Mouse (Mus musculus) liver, embryonic 14.5 days (tissue): ENCODE results near the gene Phf23. TPM values are rescaled to one million over a fixed set of nuclear protein-coding genes. Genes with fewer than 3 reads are reported as not detected.

Experiments used
- ATAC-seq: fragments of 200-750 bp; cut with Nextera tagmentation; 2 replicates; pipeline ENCODE4 v1.8.0; 2017; ENCODE audit warnings: moderate number of reproducible peaks, mild to moderate bottlenecking, moderate library complexity; ENCODE audit not compliant: insufficient read depth
- DNase-seq, 3 experiments: peaks; one replicate each; pipeline ENCODE4 v3.0.0-alpha.2; 2012 to 2013; ENCODE audit warnings: low read depth in 3 of 3, low spot score in 3 of 3
- H3K27ac ChIP-seq: fragments of 300-500 bp; sonication (generic); 2 replicates; pipeline ENCODE4 v1.5.1; 2014; ENCODE audit warnings: moderate library complexity, mild to moderate bottlenecking, control low read depth, inconsistent platforms
- H3K27me3 ChIP-seq: fragments of 300-500 bp; sonication (generic); 2 replicates; pipeline ENCODE4 v1.6.1; 2014; ENCODE audit warnings: mild to moderate bottlenecking, low read length, moderate library complexity; ENCODE audit not compliant: control insufficient read depth, insufficient read depth
- H3K36me3 ChIP-seq: fragments of 300-500 bp; sonication (generic); replicated peaks from 2 replicates; pipeline ENCODE4 v1.6.1; 2014; ENCODE audit warnings: low read depth; ENCODE audit not compliant: control insufficient read depth, insufficient read depth
- H3K4me1 ChIP-seq, 2 experiments: fragments of 200-500 bp in 1 of 2; fragments of 300-500 bp in 1 of 2; sonication (generic) in 1 of 2; replicated peaks; 2 replicates each; pipeline ENCODE4 v1.6.1; 2012 to 2014; ENCODE audit warnings: antibody characterized with exemption in 1 of 2, inconsistent platforms in 1 of 2, low read length in 1 of 2; ENCODE audit not compliant: control insufficient read depth in 2 of 2, insufficient read depth in 2 of 2
- H3K4me2 ChIP-seq: fragments of 300-500 bp; sonication (generic); 2 replicates; pipeline ENCODE4 v1.6.1; 2014; ENCODE audit warnings: low read depth, mild to moderate bottlenecking, control low read depth, moderate library complexity
- H3K4me3 ChIP-seq, 2 experiments: fragments of 200-500 bp in 1 of 2; fragments of 300-500 bp in 1 of 2; sonication (generic) in 1 of 2; 2 replicates each; pipeline ENCODE4 v1.5.1; 2012 to 2014; ENCODE audit warnings: low read depth in 2 of 2, low read length in 2 of 2, mild to moderate bottlenecking in 2 of 2, control low read depth in 1 of 2, inconsistent platforms in 1 of 2, moderate library complexity in 1 of 2; ENCODE audit not compliant: insufficient read depth in 1 of 2
- H3K9ac ChIP-seq: fragments of 300-500 bp; sonication (generic); replicated peaks from 2 replicates; pipeline ENCODE4 v1.6.1; 2014; ENCODE audit warnings: mild to moderate bottlenecking, control low read depth, moderate library complexity
- H3K9me3 ChIP-seq: fragments of 300-500 bp; sonication (generic); 2 replicates; pipeline ENCODE4 v1.6.1; 2016; ENCODE audit warnings: low read length, mixed read lengths; ENCODE audit not compliant: control insufficient read depth
- CTCF ChIP-seq: IDR thresholded peaks from 2 replicates; pipeline ENCODE4 v1.5.1; 2016; ENCODE audit warnings: antibody characterized with exemption, low read depth, control low read depth
- EP300 ChIP-seq: IDR thresholded peaks from 2 replicates; pipeline ENCODE4 v1.6.1; 2016; ENCODE audit warnings: antibody characterized with exemption, low read depth
- WGBS: fragments of 180-500 bp; shearing (Covaris S2); extraction: QIAGEN DNeasy Blood & Tissue Kit; methylation state at CpG from one replicate; pipeline ENCODE4 v1.1.7; 2014; ENCODE audit not compliant: insufficient replicate concordance; 5-methylcytosine and 5-hydroxymethylcytosine counted together
- polyA plus RNA-seq, 2 experiments: library from polyadenylated mRNA; depleted of rRNA in 1 of 2; stranded (reverse) in 1 of 2; unstranded in 1 of 2; fragments of >200 nt; fragmentation: Nextera tagmentation in 1 of 2; extraction: Ambion mirVana in 1 of 2; gene quantifications; 2 replicates each; pipeline versions ENCODE4 v1.2.1 to v1.2.3; 2012 to 2014

Phf23 gene
- polyA plus RNA-seq, 2 experiments, result 12.1 to 14.8 TPM

- Histone ChIP-seq H3K4me3 (peak within 1 kb of the TSS; percentile 66 to 98), H3K9ac (peak within 1 kb of the TSS; percentile 78), H3K9me3 (no peaks in the 10 kb centered on the region), H3K27me3 (no peaks in the 10 kb centered on the region), H3K27ac (peak within 1 kb of the TSS; percentile 92), H3K36me3 (peaks cover 48% of the 10 kb centered on the region), H3K4me1 (peaks cover 14 to 16% of the 10 kb centered on the region in 2 experiments), H3K4me2 (peak within 1 kb of the TSS; percentile 85)
- peak; percentile 75 for ATAC-seq
- peak; percentile 40 for TF ChIP-seq CTCF
- peak; percentile 72 for TF ChIP-seq EP300
- DNase-seq, result peak; percentile 95 to 96 (median 96)
- WGBS, result under 1% methylated on average over 40 of the region's 40 CpGs
These were observed 4.5 kb upstream of the Phf23 start, which contains the start of gene Gabarap for GRCm38 (mm10) chr11:69990850-69991691. Gene Gabarap (plus strand): TSS chr11:69991143.

GRCm38 (mm10) chr11:69991711-69992110 is 3.9 kb upstream of the Phf23 start:
- Histone ChIP-seq H3K27ac (peak overlapping the region; percentile 92), H3K36me3 (peaks cover 43% of the 10 kb centered on the region), H3K9me3 (no peaks in the 10 kb centered on the region), H3K4me2 (peak overlapping the region; percentile 85), H3K4me3 (peak overlapping the region; percentile 66 to 98), H3K9ac (peak overlapping the region; percentile 78), H3K27me3 (no peaks in the 10 kb centered on the region), H3K4me1 (peaks cover 14 to 16% of the 10 kb centered on the region in 2 experiments)
- WGBS, result under 1% methylated on average over 15 of the region's 15 CpGs
- peak in 1 of 3 experiments; percentile 30 for DNase-seq
- TF ChIP-seq CTCF (no peak), EP300 (no peak)
- peak; percentile 30 for ATAC-seq

GRCm38 (mm10) chr11:69992396-69992795 is 3.2 kb upstream of the Phf23 start:
- H3K27ac ChIP-seq, result no peak overlapping the region
- peaks cover 41% of the 10 kb centered on the region for H3K36me3 ChIP-seq
- ATAC-seq (no peak), DNase-seq (no peak)
- H3K4me3 ChIP-seq, result peak overlapping the region; percentile 44 to 66; a peak in 3 of 4 replicates
- peak overlapping the region; percentile 78 for H3K9ac ChIP-seq
- TF ChIP-seq EP300 (no peak), CTCF (no peak)
- H3K4me2 ChIP-seq, result peak overlapping the region; percentile 85
- H3K4me1 ChIP-seq, result peaks cover 15 to 18% of the 10 kb centered on the region in 2 experiments
- H3K27me3 ChIP-seq, result no peaks in the 10 kb centered on the region
- WGBS, result 82% methylated on average over 10 of the region's 10 CpGs
- H3K9me3 ChIP-seq, result no peaks in the 10 kb centered on the region

GRCm38 (mm10) chr11:69992932-69993331 is 2.6 kb upstream of the Phf23 start:
- peaks cover 18 to 23% of the 10 kb centered on the region in 2 experiments for H3K4me1 ChIP-seq
- ATAC-seq (no peak), DNase-seq (no peak)
- H3K27me3 ChIP-seq, result no peaks in the 10 kb centered on the region
- no peak overlapping the region for H3K9ac ChIP-seq
- 87% methylated on average over 3 of the region's 3 CpGs for WGBS
- H3K27ac ChIP-seq, result no peak overlapping the region
- H3K4me3 ChIP-seq, result peak overlapping the region; percentile 44 to 66; a peak in 2 of 4 replicates
- H3K9me3 ChIP-seq, result no peaks in the 10 kb centered on the region
- peaks cover 38% of the 10 kb centered on the region for H3K36me3 ChIP-seq
- TF ChIP-seq EP300, result no peak
- no peak for TF ChIP-seq CTCF
- H3K4me2 ChIP-seq, result peak overlapping the region; percentile 85

- ATAC-seq (no peak), DNase-seq (no peak)
- Histone ChIP-seq H3K27ac (peak overlapping the region; percentile 91), H3K4me1 (peaks cover 18 to 25% of the 10 kb centered on the region in 2 experiments), H3K4me3 (peak overlapping the region in 1 of 2 experiments; percentile 97; a peak in 2 of 4 replicates), H3K9me3 (no peaks in the 10 kb centered on the region), H3K9ac (no peak overlapping the region), H3K36me3 (peaks cover 41% of the 10 kb centered on the region), H3K4me2 (peak overlapping the region; percentile 91), H3K27me3 (no peaks in the 10 kb centered on the region)
- 79% methylated on average over 11 of the region's 11 CpGs for WGBS
- no peak for TF ChIP-seq EP300
- 0 out of 2 replicates have a peak, but pooled peaks have one; percentile 33 for TF ChIP-seq CTCF
These were observed 1.0 kb upstream of the Phf23 start for GRCm38 (mm10) chr11:69994401-69995090.
